Mouse (Mus musculus) kidney, postnatal 36 days (tissue): ENCODE data around the gene Prkd2.

Experiments
- DNase-seq, 2 experiments: peaks; one replicate each; pipeline ENCODE4 v3.0.0; 2021 to 2022; ENCODE audit warnings: mixed read lengths in 2 of 2

The Prkd2 gene

DNA sequence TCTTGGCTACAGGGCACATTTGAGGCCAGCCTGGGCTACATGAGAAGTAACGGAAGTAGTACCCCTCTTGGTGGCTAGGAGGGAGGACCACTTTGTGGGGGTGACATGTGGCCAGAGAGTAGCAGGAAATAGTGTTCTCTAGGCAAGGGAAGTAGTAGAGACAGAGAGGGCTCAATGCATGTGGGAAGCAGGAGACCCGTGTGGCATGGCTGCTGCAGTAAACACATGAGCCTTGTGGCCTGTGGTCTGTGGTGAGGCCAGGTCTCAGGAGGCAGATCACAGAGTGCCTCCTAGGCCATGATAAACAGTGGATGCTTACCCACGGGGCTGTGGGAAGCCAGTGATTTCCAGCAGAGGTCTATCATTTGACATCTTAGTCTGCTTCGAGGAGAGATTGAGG is 15.4 kb upstream of the Prkd2 start:
- DNase-seq, result no peak

- peak; percentile 40 to 53 for DNase-seq
Measured at GRCm38 (mm10) chr7:16830449-16830848, 12.3 kb upstream of the Prkd2 start.

DNA sequence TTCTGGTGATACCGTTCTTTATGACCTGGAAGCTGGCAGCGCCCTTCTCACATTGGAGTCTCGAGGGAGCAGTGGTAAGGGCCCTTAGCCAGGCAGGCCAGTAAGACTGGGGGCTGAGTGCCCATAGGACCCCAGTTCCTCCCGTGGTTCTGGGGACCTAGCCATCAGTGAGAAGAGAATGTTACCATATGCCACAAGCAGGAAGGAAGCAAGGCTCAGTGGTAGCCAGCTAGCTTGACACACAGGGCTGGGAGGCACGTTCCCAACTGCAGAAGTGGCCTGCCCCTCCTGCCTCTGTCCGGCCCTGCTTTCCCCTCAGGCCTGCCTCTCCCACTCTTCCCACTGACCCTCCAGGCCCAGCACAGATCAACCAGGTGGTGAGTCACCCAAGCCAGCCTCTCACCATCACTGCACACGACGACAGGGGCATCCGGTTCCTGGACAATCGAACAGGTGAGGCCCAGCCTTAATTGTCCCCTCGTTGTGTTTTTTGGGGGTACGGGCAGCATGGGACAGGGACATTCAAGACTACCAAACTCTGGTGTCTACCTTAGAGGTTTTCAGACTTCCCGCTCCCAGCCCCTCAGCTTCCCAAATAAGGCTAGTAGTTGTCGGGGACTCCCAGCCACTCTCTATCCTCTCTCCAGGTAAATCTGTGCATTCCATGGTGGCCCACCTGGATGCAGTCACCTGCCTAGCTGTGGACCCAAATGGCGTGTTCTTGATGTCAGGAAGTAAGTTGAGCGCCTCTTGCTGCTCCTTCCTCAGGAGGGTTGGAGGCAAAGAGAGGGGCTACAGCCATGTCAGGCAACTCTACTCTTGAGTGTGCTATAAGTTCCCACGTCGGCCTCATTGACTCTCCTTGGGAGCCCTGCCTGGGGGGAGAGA is 4.5 kb upstream of the Prkd2 start:
- DNase-seq, result no peak

DNA sequence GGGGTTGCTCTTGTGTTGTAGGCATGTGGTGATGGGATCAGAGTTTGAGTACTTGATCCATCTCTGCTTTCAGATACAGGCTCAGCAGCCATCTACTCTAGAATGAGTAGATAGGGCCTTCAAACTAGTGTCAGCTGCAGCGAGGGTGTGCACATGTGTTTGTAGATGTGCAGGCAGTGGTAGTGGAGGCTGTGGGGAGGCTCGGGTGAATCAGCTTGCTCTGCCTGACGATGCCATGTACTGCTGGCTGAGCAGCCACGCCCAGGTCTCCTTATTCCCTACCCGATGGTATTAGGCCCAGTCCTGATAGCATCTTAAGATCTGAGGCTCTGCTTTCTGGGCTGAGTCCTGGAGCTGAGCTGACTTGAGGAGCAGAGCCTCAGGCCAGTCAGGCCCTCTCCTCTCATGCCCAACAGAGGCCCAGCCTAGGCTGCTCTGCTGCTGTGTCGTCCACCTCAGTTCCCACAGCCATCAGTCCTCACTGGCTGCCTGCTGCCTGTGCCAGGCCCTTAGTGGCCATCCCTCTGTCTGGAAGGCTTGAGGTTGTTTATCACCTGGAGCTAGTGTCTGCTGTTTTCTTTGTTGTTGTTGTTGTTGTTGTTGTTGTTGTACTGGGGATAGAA is 3.8 kb upstream of the Prkd2 start:
- no peak for DNase-seq

DNA sequence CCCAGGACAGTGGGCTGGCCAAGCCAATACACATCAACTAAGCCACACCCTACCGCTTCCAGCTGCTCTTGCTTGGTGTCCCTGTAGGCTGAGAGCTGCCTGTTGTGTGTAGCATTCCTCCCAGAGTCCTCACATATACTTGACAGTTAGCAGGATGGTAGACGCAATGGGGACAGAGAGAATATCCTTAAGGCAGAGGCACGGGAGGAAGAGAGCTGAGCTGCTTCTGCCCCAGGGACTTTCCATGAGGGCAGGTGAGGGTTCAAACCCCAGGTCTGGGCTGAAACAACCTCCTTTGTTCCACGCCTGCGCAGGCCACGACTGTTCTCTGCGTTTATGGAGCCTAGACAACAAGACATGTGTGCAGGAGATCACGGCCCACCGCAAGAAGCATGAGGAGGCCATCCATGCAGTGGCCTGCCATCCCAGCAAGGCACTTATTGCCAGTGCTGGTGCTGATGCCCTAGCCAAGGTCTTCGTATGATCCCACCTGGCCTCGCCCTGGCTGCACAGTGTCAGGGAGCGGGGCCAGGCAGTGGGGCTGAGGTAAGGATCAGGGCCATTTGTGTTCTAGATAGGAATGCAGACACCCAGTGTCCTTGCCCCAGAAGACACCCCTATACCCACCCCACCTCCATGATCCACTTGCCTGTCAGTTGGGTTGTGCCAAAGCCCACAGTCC is 3.1 kb upstream of the Prkd2 start:
- no peak for DNase-seq

DNA sequence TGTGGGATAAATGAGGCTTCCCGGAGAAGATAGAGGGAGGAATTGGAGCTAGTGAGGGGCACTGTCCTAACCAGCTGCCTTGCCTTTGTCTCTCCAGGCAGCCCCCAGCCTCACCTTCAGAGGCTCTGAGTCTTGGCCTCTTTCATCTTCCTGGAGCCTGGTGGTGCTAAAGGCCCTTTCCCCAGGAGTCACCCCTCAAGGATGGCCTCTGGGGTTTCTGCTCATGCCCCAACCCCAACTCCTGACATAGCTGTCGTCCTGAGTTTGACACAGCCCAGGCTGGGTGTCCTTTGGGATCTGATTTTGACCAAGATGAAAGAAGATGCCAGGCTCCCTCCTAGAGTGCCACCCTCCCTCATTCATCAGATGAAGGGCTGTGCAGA is 2.6 kb upstream of the Prkd2 start:
- DNase-seq, result no peak

DNA sequence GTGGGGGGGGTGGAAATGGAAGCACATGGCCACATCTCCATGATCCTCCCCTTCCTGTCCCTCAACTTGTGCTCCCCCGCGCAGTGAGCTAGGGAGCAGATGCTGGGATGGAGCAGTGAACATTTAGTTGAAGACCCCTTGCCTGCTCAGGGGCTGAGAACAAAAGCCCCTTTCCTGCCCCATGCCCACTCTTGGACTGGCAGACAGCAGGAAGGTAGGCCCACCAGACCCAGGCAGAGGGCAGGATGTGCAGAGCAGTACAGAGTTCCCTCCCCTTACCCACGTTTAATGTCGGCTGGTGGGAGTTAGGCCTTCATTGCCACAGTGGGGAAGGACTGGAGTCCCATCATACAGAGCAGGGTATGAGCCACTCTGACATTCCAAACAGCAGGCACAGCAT is 1.6 kb upstream of the Prkd2 start:
- no peak for DNase-seq

- DNase-seq, result no peak
Measured at GRCm38 (mm10) chr7:16841561-16842560, 841 bp upstream of the Prkd2 start.

DNA sequence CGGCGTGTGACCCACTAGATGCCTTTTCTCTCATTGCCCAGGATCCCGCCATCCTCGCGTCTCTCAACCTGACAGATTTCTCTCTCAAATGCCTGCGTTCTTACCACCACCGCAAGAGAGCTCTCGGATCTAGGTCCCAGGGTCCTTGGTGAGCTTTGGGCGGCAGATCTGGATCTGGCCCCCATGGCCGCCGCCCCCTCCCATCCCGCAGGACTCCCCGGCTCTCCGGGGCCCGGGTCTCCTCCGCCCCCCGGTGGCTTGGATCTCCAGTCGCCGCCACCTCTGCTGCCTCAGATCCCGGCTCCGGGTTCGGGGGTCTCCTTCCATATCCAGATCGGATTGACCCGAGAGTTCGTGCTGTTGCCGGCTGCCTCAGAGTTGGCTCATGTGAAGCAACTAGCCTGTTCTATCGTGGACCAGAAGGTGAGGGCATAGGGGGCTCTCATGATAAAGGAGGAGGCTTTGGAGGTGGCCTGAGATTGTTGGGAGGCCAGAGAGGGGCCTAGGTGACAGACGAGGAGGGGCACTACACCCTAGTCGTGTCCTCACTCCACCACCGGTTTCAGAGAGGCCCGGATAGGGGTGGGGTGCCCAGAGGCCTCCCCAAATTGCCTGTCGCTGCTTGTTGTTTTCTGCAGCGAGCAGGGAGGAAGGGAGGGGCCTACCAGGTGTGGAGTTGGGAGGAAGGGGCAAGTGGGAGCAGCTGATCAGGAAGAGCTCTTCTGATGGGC is 904 bp downstream of the Prkd2 start:
- peak; percentile 35 to 49 for DNase-seq

- peak; percentile 23 to 32 for DNase-seq
Measured at GRCm38 (mm10) chr7:16844696-16845071, 2.0 kb downstream of the Prkd2 start.

DNA sequence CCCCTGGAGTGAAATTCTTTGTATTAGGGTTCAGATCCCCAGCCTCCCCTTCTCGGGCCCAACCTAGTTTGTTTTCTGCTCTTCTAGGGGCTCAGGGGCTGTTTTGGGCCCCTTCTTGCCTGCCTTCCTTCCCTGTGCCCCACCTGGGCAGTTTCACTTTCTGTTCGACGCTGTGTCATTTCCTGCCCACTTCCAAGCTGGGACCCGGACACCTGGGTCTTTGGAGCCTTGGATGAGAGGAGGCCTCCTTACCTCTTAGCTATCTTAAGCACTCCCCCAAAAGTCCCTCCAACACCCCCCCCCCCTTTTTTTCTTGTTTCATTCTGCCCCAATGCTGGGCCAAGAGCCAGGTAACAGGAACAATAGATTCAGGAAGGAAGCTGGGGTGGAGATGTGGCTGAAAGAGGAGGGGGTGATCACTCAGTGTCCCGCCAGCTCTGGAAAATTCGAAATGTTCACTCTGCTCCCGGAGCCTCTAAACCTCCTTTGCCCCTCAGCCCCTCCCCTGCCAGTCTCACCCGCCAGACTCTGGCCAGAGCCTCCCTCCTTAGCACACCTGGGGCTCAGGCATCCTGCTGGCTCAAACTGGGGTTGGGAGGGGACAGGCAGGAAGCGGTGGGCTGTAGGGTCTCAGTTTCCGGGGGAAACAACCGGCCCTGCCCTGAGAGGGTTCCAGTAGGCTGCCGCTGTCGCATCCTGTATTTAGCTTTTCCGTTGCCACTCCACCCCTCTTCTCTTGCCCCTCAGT is 2.5 kb downstream of the Prkd2 start:
- DNase-seq, result peak; percentile 60 to 69

- peak in 1 of 2 experiments; percentile 43 for DNase-seq
Measured at GRCm38 (mm10) chr7:16845820-16846167, 3.1 kb downstream of the Prkd2 start.

DNA sequence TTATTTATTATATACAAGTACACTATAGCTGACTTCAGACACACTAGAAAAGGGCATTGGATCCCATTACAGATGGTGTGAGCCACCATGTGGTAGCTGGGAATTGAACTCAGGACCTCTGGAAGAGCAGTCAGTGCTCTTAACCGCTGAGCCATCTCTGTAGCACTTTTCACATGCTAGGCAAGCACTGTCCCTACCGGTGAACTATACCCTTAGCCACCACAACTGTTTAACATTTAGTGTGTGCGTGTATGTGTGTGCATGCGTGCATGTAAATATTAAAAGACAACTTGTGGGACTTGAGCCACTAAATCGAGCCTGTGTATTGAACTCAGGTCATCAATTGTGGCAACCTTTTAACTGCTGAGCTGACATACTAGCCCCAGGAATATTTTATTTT is 4.1 kb downstream of the Prkd2 start:
- no peak for DNase-seq

GRCm38 (mm10) chr7:16847507-16847906 is 4.8 kb downstream of the Prkd2 start:
- no peak for DNase-seq

GRCm38 (mm10) chr7:16848579-16848978 is 5.9 kb downstream of the Prkd2 start:
- DNase-seq, result peak in 1 of 2 experiments; percentile 78

DNA sequence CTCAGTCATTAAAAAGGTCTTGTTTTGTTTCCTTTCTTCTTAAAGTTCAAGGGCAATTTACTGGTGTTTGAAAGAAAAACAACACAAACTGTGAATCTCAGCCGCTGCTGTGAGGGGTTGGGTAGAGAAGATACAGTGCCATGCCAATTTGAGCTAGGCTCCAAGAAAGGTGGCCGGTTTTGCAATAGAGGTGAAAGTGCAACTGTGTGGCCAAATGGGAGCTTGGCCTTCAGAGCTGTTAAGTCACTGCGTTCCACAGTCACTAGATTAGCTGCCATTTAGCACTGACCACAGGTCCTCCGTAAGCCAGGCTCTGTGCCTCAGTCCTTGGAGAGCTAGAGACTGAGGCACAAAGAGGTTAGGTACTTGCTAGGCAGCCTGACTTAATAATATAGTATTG is 8.9 kb downstream of the Prkd2 start:
- no peak for DNase-seq

DNA sequence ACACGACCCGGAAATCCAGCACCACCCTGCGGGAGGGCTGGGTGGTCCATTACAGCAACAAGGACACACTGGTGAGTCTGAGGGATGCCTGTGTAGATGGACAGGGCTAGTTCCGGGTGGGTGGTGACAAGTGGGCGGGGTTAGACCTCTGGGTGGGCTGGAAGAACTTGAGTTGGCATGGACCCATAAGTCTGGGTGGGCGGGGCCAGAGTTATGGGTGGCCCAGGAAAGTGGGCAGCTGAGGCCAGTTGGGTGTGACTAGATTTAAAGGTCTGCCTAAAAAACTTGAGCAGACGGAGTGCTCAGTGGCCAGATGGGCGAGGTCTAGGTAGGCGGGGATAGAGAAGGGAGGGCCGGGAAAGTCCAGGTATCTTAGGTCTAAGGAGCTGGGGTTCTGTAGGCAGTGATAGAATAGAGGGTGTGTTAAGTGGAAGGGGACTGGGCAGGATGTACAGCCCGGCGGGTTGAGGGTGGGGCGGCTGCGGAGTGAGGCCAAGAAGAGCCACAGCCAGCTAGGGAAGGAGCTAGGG is 10.7 kb downstream of the Prkd2 start:
- peak; percentile 38 to 56 for DNase-seq

- DNase-seq, result peak; percentile 33 to 76
Measured at GRCm38 (mm10) chr7:16858336-16858735, 15.6 kb downstream of the Prkd2 start.

DNA sequence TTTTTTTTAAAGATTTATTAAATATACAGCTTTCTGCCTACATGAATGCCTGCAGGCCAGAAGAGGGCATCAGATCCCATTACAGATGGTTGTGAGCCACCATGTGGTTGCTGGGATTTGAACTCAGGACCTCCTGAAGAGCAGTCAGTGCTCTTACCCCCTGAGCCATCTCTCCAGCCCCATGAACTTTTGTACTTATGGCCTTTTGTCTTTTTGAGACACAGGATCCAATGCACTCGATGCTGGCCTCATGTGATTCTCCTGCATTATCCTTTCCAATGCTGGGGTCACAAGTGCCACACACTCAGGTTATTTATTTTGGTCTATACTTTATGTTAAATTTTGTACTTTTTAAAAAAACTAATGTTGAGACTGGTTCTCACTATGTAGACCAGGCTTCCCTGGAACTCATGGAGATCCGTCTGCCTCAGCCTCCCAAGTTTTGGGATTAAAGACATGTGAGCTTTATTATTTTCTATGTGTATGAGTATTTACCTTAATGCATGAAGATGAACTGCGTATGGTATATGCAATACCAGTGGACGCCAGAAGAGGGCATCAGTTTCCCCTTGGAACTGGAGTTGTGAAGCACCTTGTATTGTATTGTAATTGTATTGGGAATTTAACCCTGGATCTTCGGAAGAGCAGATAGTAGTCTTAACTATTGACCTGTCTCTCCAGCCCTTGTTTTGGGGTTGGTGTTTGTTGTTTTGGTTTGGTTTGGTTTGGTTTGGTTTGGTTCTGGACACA is 17.4 kb downstream of the Prkd2 start:
- peak; percentile 41 to 77 for DNase-seq

DNA sequence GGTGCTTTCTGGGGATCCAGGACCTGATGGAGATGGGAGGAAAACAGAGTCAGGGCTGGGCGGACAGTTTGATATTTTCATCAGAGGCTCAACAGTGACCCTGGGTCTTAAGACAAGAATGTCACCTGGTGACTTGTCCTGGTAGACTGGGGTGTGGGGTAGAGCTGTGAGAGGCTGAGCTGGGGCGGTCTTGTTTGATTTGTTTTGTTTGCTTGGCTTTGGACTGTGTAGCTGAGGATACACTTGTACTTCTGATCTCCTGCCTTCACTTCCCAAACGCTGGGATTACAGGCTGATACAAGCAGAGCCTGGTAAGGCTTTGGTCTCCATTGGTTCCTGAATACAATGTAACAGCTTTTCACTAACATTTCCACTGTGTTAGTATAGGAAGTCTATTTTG is 24.8 kb downstream of the Prkd2 start:
- no peak for DNase-seq
